Mouse (Mus musculus) embryonic fibroblast, embryonic 13.5 days (primary cell): ENCODE results near the gene Omd.
A peak's percentile ranks its signal among the peaks of the same experiment; 100 is the strongest.

Experiments
- CTCF ChIP-seq: IDR thresholded peaks from 2 replicates; pipeline ENCODE4 v1.5.1; 2011; ENCODE audit warnings: mild to moderate bottlenecking, control low read depth, low read length, moderate library complexity, borderline replicate concordance; ENCODE audit not compliant: insufficient read depth
- POLR2A ChIP-seq: IDR thresholded peaks from 2 replicates; pipeline ENCODE4 v1.6.1; 2011; ENCODE audit warnings: low read depth, mild to moderate bottlenecking, control low read depth, low read length, moderate library complexity

- no peak for TF ChIP-seq CTCF
- TF ChIP-seq POLR2A = peak; percentile 64
These were observed 26.5 kb downstream of the Omd start for GRCm38 (mm10) chr13:49608589-49609322.
